Mouse (Mus musculus) R1 (cell line): Measurements from ENCODE around the gene Chd1l.

Experiments used
- DNase-seq: peaks from one replicate; pipeline ENCODE4 v3.0.0-alpha.2; 2018; ENCODE audit warnings: low read depth, low spot score

Gene Chd1l

DNA sequence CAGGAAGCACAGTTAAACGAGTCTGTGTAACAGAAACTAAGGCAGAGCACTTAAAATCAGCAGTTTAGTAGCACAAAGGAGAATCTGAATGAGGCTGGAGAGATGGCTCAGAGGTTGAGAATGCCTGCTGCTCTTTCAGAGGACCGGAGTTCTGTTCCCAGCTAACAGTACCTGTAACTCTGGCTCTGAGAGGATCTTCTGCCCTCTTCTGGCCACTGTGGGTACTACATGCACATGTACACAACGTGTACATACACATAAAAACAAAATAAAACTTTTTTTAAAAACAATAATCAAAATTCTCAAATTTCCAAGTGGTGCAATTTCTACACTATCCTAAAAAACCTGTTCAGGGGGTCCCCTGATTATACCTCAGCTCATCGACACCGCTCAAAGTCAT lies 85.2 kb downstream of the Chd1l start:
- DNase-seq, result peak; percentile 75

DNA sequence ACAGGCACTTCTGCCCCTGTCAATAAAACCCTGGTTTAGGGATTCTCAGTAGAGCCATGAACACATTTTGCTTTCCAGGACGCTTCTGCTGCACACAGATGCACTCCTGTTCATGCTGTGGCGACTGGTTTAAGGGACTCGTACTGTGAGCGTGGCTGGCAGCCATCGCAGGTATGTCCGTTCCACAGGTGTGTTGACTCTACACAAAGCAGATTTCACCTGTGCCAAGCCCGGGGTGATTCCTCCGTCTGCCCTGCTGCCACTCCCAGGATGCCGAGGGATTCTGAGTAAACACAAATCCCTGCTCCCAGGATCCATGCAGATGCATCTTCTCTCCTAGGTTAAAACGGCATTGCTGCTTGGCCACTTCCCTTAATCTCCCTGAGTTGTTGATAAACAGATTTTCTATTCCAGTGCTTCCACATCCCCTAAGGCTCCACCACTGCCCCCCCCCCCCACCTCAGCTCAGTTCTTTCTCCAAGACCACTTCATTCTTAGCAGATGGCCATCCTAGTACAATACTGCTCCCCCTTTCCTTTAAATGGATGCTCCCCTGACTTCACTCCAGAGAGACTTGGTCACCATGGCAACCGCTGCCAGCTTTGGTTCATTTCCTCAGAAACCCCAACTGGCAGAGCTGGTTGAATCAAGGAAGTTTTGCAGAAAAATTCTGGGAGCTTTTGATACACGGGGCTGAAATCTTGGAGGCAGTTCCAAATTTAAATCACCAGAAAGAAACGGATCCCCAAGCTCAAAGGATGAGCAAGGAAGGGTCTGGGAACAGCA lies 87.9 kb downstream of the Chd1l start:
- peak; percentile 31 for DNase-seq

DNA sequence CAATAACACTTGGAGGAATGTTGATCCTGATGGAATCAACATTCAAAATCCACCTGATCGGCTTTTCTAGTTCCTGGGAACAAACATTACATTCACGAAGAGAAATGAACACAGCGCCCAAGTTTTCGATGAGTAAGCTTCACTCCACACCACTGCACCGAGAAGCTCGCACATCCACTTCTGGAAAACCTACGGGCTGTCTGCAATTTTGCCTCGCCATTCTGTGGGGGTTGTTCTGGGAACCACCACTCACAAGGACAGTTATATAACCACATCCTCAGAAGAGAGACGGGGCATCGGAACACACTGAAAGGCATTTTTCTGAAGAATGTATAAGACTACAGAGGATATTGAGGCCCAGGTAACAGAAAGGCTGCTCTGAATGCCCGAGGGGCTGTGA lies 90.1 kb downstream of the Chd1l start:
- no peak for DNase-seq

DNA sequence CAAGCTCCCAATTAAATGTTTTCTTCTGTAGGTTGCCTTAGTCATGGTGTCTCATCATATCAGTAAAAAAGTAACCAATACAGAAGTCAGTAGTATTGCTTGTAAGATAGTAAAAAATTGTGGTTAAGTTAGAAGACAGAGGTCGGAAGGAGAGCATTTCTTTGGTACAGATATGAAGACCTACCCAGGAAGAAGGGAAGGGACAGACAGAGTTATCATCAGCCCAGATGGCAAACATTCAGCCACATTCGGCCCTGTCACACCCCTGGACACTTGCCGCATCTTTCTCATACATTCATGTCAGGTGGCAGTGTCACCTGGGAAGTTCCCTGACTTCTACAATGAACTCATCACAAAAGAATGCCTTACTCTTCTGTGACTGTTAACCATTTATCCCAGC lies 97.7 kb downstream of the Chd1l start:
- no peak for DNase-seq
